Mouse (Mus musculus) cerebellum, adult (tissue): ENCODE results near the gene Isg15.
A peak's percentile ranks its signal among the peaks of the same experiment; 100 is the strongest.

Experiments used
- ATAC-seq: cut with Nextera tagmentation; 2 replicates; pipeline ENCODE4 v1.9.2; 2017; ENCODE audit warnings: mild to moderate bottlenecking, moderate library complexity, mixed read lengths; ENCODE audit not compliant: insufficient number of reproducible peaks, low FRiP score, low TSS enrichment

Isg15 gene

DNA sequence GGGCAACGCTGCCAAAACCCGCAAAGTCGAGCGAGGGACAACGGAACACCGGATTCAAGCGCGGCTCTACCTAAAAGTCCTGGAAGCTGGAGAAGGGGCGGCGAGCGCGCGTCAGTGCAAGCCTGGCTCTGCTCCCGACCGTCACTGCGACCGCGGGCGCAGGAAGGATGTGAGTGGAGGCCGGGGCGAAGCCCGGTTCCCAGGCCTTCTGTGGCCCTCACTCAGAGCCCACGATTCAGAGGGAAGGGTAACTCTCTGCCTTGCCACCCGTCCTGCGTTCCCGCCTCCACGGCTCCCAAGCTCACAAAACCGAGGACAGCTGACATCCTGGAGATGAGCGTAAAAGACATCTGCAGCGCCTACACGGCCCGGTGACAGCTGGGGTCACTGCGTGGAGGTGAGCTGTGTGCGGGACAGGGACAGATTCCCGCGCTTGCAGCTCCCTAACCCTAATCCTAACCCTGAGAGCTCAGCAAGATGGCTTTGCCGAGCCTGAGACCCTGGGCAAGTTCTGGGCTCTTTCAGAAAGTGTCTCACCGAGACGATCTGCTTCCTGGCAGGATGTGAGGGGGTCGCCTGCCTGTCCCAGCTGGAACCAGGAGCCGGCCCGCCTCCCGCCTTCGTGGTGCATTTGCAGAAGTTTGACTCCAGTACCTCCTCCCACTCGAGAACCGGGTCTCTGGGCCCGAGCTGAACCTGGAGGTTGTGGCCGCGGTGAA, 3.0 kb upstream of the Isg15 start:
- ATAC-seq: 0 out of 2 replicates have a peak, but pooled peaks have one; percentile 17

DNA sequence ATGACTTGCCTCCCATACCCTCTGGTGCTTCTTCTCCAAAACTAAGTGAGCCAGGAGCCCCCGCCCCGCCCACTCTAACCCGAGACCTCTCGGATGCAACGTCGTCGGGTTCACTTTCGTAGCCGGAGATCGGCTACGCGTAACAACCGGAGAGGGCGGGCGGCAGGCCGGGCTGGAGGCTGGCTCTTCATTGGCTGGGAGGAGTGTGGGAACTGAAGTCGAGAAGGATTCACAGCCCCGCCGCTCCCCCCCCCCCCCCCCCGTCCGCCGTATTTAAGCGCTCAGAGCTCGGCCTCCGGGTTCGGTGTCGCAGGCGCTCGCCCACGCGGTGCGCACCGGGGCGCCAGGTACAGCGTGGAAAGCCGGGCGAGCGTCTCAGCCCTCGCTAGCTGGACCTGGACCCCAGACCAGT, 2.4 kb upstream of the Isg15 start, which contains the start of gene AW011738:
Gene AW011738, plus strand, starts transcription at position 304 of the 412 bp plus-strand sequence.
- ATAC-seq: peak; percentile 91

DNA sequence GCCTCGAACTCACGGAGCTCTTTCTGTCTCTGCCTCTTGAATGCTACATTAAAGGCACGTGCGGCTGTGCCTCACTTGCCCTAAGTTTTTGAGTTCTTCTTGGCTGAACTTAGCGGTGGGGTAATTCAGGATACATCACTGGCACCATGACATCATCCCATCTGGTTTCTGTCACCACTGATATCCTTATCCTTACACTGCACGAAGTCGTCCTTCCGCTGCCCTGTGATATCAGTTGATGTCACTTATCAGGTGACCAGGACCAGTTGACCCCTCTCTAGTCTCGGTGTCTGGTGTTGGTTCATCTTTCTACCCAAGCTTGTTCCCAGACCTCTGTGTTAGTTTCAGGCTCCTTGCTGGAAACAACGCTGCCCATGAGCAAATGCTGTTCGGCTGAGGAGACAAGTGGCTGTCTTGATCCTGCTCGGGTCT, 1.9 kb upstream of the Isg15 start:
- ATAC-seq: no peak

DNA sequence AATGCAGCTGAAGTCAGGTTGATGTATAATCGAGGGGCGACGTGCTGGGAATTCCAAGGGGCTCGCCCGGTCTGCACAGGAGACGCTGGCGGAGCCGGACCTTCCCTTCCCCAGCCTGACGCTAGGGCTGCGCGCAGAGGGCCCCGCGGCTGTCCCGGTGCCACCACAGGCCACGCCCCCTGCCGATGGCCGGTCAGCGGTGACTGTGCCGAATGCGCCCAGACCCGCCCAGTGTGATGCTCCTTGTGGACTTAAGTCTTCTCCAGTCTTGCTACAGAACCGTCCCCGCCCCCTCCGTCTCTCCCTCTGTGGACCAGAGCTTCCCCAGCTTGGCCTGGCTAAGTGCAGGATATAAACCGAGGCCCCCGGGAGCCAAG, 2.8 kb downstream of the Isg15 start:
- peak; percentile 71 for ATAC-seq

DNA sequence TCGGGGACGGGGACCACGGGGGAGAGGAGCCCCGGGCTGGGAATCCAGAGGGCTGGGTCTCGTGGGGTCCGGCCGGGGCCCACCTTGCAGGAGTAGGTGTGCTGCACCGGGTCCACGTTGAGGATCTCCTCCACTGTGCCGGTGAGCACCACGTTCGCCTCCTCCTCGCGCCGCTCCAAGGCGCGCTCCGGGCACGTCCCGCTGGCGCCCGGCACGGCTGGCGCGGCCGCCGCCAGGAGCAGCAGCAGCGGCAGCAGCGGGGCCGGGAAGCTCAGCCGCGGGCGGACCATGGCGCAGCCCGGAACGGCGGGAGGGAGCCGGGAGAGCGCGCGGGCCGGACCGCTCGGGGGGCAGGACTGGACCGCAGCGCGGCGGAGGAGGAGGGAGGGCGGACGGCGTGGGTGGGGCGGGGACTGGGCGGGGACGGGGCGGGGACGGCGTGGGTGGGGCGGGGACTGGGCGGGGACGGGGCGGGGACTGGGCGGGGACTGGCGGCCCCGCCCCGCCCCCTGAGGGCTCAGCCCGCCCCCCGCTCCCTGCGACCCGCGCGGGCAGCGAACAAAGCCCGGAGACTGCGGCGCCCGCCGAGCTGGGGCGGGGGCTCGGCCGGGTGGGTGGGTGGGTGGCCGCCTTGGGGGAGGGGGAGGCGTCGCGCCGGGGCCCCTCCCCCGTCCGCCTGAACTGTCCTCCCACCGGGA, 3.3 kb downstream of the Isg15 start, which contains the start of gene Agrn:
Gene Agrn, minus strand, starts transcription at position 358 of the 698 bp plus-strand sequence.
- 0 out of 2 replicates have a peak, but pooled peaks have one; percentile 46 for ATAC-seq

DNA sequence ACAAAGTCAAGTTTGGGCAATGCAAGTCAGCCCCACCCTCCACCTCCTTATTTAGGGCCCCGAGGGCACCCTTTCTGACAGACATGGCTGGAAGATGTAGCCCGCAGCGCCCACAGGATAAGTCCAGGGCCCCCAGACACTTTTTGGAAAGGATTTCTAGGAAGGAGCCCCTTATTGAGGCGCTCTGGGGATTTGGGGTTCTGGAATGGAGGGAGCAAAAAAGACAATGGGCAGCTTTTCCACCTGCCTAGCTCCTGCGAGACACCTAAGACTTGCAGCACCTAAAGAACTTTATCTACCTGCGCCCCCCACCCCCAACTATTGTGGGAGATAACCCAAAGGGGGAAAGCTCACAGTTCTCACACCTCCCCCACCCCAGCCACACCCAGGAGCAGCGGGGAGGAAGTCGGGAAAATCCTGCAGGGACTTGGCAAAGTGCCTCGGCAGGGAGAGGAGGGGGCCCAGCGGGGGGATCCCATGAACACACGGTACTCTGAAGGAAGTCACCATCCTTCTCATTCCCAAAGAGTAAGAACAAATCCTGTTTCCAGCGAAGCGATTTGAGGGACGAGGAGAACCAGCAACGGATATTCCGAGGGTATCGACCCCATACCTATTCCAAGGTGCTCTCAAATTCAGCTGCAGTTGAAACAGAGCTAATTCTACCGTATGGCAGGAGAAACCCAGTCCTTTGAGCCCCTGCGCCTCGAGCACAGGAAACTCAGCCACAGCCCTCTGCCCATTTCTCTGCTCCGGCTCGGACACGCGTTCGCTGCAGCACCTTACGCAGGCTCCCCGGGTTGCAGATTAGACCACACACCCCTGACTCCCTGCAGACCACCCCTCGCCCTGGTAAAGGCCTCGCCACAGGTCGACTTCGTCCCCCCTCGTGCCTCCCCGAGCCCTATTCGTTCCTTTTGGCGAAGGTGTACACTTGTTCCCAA, 4.4 kb downstream of the Isg15 start:
- ATAC-seq: no peak

DNA sequence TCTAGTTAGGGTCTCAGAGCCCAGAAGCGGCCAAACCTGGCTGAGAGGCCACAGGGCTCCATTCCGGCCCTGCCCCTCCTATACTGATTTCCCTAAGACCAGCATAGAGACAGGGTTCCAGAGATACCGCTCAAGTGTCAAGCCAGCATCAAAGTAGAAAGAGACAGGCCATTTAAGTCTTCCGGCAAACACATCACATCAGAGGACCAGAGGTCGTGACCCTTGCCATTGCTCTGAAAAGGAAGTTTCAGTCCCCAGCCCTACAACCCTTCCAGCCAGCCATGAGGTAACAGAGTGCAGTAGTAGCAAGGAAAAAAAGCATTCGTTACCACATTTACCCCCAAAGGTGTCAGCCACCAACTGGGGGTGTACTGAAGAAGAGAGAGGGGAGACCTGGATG, 6.3 kb downstream of the Isg15 start:
- ATAC-seq: no peak

DNA sequence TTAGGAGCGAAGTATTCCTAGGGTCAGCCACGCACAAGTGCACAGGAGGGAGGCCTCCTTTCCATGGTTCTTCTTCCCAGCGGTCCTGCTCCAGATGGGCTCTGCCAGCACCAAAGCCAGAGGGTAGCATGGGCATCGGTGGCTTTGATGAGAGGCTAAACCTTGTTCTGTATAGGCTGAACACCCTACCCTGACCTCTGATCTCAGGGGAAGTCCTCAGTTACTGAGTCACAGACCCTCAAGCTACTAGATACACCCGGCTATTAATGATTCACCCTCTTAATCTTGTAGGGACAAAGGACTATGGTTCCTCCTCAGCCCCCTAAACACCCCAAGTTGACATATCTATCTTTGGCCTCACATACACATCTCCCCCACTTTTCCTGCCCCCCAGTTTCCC, 6.7 kb downstream of the Isg15 start:
- no peak for ATAC-seq

DNA sequence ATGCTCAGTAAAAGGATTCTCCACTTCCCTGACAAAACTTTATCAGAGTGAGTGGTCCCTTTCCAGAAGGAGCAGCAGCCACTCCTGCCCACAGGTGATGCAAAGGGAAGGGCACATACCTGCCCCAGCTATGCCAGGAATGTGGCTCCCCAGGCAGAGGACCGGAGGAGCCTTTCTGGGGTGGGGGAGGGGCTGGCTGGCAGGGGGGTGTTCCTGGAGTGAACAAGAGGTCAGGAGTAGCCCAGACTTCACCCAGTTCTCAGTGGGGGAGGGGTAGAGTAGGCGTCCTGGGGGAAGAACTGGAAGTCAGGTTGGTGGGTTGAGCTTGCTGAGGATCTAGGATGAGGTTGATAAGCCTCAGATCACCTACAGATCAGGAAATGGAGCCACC, 7.4 kb downstream of the Isg15 start:
- no peak for ATAC-seq

DNA sequence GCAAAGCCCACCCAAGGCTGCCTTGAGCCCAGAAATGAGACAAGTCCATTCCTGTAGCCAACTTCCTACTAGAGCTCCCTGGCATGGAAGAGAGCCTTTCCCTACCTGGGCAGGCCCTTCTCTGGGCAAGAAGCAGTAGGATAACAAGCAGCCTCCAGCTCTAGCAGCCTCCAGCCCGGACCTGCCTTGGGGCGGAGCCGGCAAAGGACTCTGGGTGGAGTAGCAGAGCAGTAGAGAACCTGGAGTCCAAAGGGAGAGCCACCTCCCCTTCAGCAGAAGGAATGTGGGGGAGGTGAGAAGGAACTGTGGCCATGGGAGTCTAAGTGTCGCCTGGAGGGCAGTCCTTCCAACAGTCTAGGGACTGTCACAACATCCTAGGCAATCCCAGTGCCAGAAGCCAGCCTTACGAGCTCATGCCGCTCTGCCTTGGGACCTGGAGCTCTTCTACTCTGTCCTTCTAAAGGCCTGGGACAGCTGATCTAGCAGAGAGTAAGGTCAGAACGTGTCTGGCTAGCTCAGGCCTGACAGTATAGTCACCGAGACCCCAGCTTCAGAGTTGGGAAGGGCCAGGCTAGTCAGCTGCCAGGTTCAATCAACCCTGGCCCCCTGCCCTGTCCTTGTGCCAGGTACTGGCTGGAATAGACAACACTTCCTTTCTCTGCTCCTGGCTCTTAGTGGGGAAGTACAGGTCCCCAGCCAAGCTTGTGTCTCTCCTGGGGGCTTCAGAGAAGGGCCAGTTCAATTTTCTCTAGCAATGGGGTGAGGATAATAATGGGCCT, 8.0 kb downstream of the Isg15 start:
- ATAC-seq: no peak

DNA sequence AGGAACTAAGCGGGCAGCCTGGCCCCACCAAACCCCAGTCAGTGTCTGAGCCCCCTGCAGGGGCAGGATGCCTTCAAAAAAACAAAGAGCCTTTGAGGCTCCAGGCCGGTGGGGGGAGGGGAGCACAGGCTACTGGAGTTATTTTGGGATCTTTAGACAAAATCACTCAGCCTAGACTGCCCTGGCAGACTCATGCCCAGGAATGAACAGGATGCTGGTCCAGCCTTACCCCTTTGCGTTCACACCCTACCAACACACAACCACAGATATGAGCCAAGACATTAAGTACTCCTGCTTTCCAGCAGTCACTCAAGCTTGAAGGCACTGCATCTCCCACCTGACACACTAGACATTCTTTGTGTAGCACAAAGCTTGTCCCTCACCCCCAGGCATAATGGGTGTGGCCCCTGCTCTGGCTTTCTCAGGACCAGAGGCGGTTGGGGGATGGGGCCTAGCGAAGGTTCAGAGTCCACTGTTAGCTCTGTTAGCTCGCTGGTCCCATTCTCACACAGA, 11.8 kb downstream of the Isg15 start:
- ATAC-seq: no peak

DNA sequence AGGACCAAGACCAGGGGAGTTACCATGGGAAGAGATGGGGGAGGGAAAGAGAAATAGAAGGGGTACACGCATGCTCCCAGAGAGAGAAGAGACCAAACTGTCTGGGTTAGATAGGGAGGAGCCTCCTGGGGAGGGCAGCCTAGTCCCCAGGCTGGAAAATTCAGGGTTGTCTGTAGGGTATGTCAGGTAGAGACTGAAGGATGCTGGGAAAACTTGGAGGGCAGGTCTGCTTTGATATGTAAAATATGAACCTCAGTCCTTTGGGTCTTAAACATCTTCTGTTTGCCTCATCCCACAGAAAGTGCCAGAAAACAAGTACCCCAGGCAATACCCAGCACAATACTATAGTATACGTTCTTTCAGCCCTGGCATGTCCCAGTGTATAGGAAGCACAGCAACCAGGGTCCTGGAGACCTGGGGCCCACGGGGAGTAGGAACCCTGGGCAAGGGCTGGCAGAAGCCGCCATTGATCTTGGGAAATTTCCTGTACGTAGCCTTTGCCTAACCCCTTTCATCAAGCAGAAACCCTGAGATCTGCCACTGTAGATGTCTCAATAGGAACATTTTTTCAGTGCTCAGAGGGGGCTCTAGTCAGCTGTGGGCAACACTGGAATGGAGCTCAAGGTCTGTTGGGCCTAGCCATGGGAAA, 12.3 kb downstream of the Isg15 start:
- ATAC-seq: no peak

DNA sequence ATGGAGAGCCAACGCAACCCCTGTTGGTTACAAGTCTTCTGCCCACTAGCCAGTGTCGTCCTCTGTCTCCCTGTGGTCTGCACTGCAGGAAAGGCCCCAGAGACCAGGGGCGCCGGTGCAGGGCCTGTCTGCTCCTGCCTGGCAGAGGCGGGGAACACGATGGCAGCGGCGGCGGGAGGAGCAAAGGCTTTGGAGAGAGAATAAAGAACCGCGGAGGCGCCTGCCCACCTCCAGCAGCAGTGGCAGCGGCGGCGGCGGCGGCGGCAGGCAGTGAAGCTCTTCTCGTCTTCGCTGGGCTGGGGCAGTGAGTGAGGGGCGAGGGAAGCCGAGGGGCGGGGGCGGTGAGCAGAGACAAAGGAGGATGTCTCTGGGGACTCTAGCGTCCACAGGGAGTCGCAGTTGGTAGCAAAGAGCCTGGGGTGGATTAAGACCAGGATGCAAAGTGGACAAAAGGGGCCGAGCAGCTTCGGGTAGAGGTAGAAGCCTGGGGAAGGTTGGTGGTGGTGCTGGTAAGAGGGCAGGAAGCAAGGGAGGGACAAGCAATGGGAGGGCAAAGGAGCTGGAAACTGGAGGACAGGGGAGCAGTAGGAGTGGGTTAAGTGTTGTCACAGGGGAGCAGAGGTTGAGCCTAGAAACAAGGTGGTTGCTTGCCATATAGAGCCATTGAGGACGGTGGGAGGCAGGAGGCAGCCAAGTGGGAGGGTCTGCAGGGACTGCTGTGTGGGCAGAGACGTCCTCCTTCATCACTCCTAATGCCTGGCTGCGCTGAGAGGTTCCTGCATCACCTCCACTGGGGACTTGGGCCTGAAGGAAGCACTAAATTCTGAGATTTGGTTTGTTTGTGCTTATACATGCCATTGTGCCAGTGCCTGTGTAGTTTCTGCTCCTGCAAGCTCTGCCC, 14.4 kb downstream of the Isg15 start:
- no peak for ATAC-seq

DNA sequence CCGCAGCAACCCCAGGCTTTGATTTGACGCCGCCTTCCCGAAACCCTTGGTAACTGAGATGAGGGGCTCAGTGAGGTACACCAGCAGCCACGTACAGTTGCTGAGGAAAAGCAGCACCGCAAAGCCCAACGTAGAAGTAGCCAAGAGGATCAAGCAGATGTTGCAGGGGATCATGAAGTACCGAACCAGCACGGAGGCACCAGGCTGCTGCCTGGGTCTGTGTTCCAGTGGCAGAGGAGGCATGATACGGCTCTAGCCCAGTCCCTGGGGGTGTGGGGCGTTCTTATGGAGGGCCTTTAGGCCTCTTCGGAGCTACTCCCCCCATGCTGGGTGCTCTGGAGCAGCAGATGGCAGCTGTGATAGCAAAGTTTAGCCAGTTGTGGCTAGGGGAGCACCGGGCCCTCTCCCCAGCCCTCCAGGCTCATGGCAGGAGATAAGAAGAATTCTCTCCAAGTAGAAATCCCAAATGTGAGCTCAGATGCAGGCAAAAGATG, 15.1 kb downstream of the Isg15 start:
- no peak for ATAC-seq

DNA sequence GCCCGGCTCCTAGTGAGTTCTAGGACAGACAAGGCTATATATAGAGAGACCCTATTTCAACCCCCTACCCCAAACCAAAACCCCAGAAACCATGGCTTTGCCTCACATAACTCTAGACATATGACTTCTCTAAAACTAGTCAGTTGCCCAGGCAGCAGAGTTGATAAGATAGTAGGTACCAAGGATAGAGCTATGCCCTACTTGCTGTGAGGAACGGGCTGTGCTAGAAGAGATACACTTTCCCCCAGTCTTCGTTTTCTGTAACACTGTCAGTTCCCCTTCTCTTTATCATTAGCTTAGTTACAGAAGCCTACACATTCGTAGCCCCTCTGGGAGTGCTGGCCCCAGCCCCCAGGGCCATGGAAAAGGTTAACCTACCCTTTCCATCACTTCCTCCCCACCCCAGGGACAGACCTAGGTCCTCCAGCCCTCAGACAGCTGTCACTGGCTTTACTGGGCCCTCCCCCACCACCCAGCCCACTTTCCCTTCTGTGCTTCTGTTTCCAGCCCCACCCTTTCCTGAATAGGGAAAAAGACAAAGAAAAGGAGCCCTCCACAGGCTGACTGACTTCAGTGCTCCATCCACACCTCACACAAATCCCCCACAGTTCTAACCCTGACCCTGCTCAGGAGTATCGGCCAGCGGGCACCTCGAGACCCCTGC, 16.2 kb downstream of the Isg15 start:
- ATAC-seq: no peak

DNA sequence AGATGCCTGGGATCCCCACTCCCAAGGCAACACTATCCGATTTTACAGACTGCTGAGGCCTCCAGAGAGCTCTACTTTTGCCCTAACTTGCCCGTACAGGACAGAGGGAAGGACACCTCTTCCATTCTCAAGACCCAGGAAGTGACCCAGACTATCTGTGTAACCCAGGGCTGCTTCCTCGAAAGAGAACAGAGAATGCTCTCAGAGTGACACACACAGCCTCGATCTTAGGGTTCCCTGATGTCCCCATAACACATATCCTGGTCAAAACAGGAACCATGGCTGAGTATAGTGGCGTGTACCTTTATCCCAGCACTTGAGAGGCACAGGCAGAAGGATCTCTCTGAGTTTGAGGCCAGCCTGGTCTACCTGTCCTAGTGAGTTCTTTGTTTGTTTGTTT, 16.9 kb downstream of the Isg15 start:
- no peak for ATAC-seq

DNA sequence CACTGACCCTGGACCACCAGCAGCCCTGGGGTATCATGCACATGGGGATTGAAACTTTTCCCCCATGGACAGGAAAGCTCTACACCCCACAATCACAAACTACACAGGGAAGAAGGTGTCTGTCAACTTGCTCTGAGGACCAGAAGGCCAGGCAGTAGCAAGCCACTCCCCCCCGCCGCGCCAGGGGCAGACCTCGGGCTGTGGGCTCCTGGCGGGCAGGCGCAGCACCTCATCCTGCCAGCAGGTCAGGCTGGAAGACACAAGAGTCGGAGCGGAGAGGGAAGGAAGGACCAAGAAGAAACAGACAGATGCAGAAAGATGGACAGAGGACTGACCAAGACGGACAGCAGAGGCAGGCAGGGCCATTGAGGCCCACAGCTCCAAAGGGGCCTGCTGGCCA, 23.0 kb downstream of the Isg15 start:
- no peak for ATAC-seq

DNA sequence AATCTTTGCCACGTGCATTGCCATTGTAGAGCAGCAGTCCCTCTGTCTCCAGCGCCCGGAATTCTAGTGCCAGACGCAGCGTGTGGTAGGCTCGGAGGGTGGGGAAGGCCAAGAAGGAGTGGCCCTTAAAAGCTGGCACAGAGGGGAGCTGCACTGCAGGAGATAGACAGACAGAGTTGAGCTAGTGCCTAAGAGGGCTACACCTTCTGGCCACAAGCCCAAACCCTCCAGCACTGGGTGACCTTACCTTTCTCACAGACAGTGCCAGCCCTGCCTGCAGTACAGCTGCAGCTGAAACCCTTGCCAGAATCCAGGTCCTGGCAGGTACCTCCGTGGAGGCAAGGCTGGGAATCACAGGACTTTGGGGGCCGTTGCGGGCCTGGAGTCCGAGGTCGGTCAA, 28.8 kb downstream of the Isg15 start:
- no peak for ATAC-seq
